Mouse (Mus musculus): Measurements from ENCODE around the gene Nudt3. TPM values are rescaled to one million over a fixed set of nuclear protein-coding genes. Genes with fewer than 3 reads are reported as not detected.

Gene Nudt3
- polyA plus RNA-seq, 1 experiment from 2014 or later: 34.4 TPM

DNA sequence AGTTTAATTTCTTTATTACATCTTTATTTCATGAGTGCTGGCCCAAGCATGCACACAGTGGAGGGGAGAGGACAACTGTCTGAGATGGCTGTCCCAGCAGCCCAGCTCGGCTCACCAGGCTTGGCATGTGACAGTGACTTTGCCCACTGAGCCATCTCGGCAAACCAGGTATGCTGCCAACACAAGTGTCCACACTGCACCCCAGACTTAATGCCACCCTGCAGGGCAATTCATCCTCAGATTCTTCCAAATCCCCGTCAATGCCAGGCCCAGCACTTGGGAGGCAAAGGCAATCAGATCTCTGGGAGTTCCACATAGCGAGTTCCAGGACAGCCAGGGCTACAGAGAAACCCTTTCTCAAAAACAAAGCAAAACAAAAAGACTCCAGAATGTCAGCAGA lies 10.3 kb downstream of the Nudt3 start:
- DNase-seq (no peak), ATAC-seq (ENCODE audit: insufficient read depth) (no peak)
- no peak overlapping the region for H3K4me3 ChIP-seq (ENCODE audit: low read depth, low read length)
- H3K9me3 ChIP-seq (ENCODE audit: low read depth, low read length): no peaks in the 10 kb centered on the region; the same call in 1 of the 2 replicates
- H3K27me3 ChIP-seq (ENCODE audit: insufficient read depth, low read length): no peaks in the 10 kb centered on the region
- TF ChIP-seq CTCF (IDR thresholded peaks at IDR 0.05; ENCODE audit: low read depth): no peak
- no peak overlapping the region for H3K9ac ChIP-seq
- H3K4me1 ChIP-seq (ENCODE audit: insufficient read depth): no peaks in the 10 kb centered on the region; the same call in 1 of the 2 replicates
- 0 out of 2 replicates have a peak, but pooled peaks cover 12% of the 10 kb centered on the region for H3K36me3 ChIP-seq (ENCODE audit: insufficient read depth)
- no peak overlapping the region for H3K4me2 ChIP-seq
- 75% methylated on average over 4 of the region's 4 CpGs for WGBS
- H3K27ac ChIP-seq (ENCODE audit: low read depth): no peak overlapping the region

DNA sequence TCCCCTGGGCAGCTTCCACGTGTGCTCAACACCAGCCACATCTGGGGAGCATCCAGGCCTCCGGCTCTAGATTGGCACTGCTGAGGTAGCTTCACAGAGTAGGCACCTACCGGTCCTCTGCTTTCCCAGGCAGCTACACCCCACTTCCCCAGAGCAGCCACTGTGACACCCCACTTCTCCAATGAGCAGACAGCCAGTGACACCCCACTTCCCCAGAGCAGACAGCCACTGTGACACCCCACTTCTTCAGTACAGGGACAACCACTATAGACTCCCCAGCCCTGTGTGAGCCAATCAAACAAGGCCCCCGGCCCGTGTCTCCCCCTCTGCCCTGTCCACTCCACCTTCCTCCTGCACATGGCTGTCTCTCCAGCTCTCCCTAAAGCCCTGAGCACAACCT lies 11.3 kb downstream of the Nudt3 start:
- no peak for ATAC-seq (ENCODE audit: insufficient read depth)
- 78% methylated on average over 5 of the region's 5 CpGs for WGBS
- no peak overlapping the region for H3K4me2 ChIP-seq

DNA sequence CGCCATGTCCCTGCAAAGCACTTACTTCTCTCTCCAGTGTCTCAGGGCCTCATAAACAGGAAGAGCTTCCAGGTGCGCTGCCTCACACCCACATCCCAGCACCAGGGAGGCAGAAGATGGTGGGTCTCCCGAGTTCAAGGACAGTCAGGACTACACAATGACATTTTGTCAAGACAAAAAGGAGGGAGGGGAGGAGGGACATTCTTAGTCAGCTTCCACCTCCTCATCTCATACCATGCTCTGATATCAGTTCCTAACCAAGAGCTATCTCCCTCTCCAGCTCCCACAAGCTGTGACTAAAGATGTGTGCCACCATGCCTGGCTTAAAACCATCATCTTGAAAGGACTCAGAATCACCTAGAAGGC lies 11.8 kb downstream of the Nudt3 start:
- ATAC-seq (ENCODE audit: insufficient read depth): no peak
- no peak overlapping the region for H3K27ac ChIP-seq (ENCODE audit: low read depth)

More for the DNA sequence above, 11.3 kb downstream of the Nudt3 start:
- no peak for TF ChIP-seq CTCF (IDR thresholded peaks at IDR 0.05; ENCODE audit: low read depth)
- Histone ChIP-seq H3K27ac (ENCODE audit: low read depth) (no peak overlapping the region), H3K36me3 (ENCODE audit: insufficient read depth) (0 out of 2 replicates have a peak, but pooled peaks cover 9% of the 10 kb centered on the region), H3K27me3 (ENCODE audit: insufficient read depth, low read length) (no peaks in the 10 kb centered on the region), H3K9me3 (ENCODE audit: low read depth, low read length) (no peaks in the 10 kb centered on the region), H3K4me3 (ENCODE audit: low read depth, low read length) (no peak overlapping the region), H3K9ac (no peak overlapping the region), H3K4me1 (ENCODE audit: insufficient read depth) (no peaks in the 10 kb centered on the region; the same call in 1 of the 2 replicates)
- no peak for DNase-seq

DNA sequence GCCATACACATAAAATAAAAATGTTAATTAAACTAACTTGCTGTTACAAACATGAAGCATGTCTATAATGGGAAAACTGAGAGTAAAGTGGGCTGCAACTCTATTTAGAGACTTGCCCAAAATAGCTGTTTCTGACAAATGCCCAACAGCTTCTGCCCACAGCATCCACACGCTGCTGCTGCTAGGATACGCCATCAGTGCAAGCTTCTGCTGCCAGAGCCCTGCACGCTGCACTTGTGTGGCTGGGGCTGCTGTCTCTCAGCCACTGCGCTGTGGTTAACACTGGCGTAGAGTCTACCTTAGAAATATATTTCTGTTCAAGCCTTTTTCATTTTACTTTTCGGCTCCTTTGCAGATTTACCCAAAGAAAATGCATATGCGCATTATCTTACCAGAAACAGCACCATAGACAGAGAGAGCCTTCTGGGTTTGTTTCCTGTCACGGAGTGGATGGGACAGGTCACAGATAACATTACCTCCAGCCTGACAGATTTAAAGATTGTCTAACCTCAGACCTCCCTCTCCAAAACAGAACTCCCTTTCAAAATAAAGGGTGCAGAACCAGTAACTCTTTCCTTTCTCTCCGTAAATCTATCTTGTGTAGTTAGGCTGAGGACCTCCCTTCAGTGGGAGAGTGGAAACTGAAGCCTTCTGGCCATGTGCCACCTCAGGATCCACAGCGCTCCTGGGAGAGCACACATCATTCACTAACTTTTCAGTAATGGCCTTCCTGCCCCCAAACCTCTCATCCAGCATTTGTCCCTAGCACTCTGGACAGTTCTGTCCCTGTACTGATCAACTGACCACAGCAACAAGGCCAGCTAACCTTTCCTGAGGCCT lies 12.4 kb downstream of the Nudt3 start:
- no peak for ATAC-seq (ENCODE audit: insufficient read depth)
- no peak overlapping the region for H3K9ac ChIP-seq

More for the DNA sequence above, 11.8 kb downstream of the Nudt3 start:
- no peak for TF ChIP-seq CTCF (IDR thresholded peaks at IDR 0.05; ENCODE audit: low read depth)
- Histone ChIP-seq H3K4me3 (ENCODE audit: low read depth, low read length) (no peak overlapping the region), H3K9ac (no peak overlapping the region), H3K4me2 (no peak overlapping the region), H3K9me3 (ENCODE audit: low read depth, low read length) (no peaks in the 10 kb centered on the region), H3K27me3 (ENCODE audit: insufficient read depth, low read length) (no peaks in the 10 kb centered on the region), H3K4me1 (ENCODE audit: insufficient read depth) (no peaks in the 10 kb centered on the region; the same call in 1 of the 2 replicates), H3K36me3 (ENCODE audit: insufficient read depth) (0 out of 2 replicates have a peak, but pooled peaks cover 4% of the 10 kb centered on the region)
- 50% methylated on average over 3 of the region's 3 CpGs for WGBS
- no peak for DNase-seq

DNA sequence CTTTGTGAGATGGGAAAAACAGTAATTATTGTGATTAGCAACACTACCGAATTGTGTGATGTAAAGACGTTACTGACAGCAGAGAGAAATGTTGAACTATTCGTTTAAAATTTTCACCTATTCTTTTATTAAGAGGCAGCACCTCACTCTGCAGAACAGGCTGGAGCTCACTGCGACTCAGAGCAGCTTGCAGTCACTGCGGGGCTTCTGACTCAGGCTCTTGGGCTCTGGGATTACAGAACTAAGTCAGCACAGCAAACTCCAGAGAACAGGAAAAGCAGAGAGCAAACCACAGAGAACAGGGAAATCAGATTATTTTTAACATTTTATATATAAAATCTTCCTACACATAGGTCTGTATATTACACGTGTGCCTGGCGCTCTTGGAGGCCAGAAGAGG lies 13.7 kb downstream of the Nudt3 start:
- H3K27me3 ChIP-seq (ENCODE audit: insufficient read depth, low read length): no peaks in the 10 kb centered on the region
- no peak overlapping the region for H3K4me3 ChIP-seq (ENCODE audit: low read depth, low read length)
- DNase-seq (no peak), ATAC-seq (ENCODE audit: insufficient read depth) (no peak)
- TF ChIP-seq CTCF (IDR thresholded peaks at IDR 0.05; ENCODE audit: low read depth): no peak
- H3K36me3 ChIP-seq (ENCODE audit: insufficient read depth): 0 out of 2 replicates have a peak, but pooled peaks cover 4% of the 10 kb centered on the region
- no peak overlapping the region for H3K27ac ChIP-seq (ENCODE audit: low read depth)
- H3K4me1 ChIP-seq (ENCODE audit: insufficient read depth): no peaks in the 10 kb centered on the region; the same call in 1 of the 2 replicates
- no peaks in the 10 kb centered on the region for H3K9me3 ChIP-seq (ENCODE audit: low read depth, low read length)
- no peak overlapping the region for H3K4me2 ChIP-seq
- WGBS: 83% methylated on average over 7 of the region's 7 CpGs
- no peak overlapping the region for H3K9ac ChIP-seq

More for the DNA sequence above, 12.4 kb downstream of the Nudt3 start:
- no peak for TF ChIP-seq CTCF (IDR thresholded peaks at IDR 0.05; ENCODE audit: low read depth)
- no peaks in the 10 kb centered on the region; the same call in 1 of the 2 replicates for H3K4me1 ChIP-seq (ENCODE audit: insufficient read depth)
- WGBS: 66% methylated on average over 10 of the region's 10 CpGs
- DNase-seq: no peak
- 0 out of 2 replicates have a peak, but pooled peaks cover 4% of the 10 kb centered on the region for H3K36me3 ChIP-seq (ENCODE audit: insufficient read depth)
- H3K4me2 ChIP-seq: no peak overlapping the region
- H3K4me3 ChIP-seq (ENCODE audit: low read depth, low read length): no peak overlapping the region
- H3K27me3 ChIP-seq (ENCODE audit: insufficient read depth, low read length): no peaks in the 10 kb centered on the region
- H3K9me3 ChIP-seq (ENCODE audit: low read depth, low read length): no peaks in the 10 kb centered on the region
- H3K27ac ChIP-seq (ENCODE audit: low read depth): no peak overlapping the region

DNA sequence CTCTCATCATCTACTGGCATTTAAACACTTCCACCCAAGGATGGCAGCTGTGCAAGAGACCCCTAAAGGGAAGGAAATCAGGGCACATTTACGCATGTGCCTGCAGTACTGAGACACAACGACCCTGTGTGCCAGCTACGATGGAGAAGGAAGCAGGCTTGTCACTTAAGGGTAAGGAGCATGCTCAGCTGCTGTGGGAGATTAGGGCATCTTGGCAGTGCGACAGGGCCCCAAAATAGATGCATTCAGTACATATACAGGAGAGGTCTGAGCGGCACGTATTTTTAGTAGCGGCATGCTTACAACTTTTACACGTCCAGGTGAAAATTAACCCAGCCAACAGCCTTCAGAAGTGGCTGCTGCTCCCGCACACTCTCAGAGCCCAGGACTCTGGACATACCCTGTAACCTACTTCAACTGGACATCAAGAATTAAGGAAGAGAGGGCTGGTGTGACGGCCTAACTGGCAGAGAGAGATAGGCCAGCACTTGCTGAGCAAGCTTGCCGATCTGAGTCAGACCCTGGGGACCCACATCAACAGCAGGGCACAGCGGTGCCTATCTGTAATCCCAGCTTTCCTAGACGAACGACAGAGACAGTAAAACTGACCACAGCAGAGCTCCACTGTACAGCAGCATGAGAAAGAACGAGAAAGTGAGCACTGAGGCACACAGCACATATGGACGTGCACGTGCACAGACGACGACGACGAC lies 19.6 kb downstream of the Nudt3 start:
- Histone ChIP-seq H3K36me3 (ENCODE audit: insufficient read depth) (no peaks in the 10 kb centered on the region), H3K9ac (no peak overlapping the region), H3K4me2 (no peak overlapping the region), H3K4me3 (ENCODE audit: low read depth, low read length) (no peak overlapping the region), H3K9me3 (ENCODE audit: low read depth, low read length) (no peaks in the 10 kb centered on the region), H3K4me1 (ENCODE audit: insufficient read depth) (no peaks in the 10 kb centered on the region), H3K27ac (ENCODE audit: low read depth) (peak overlapping the region; percentile 12; the same call in 1 of the 2 replicates), H3K27me3 (ENCODE audit: insufficient read depth, low read length) (no peaks in the 10 kb centered on the region)
- ATAC-seq (ENCODE audit: insufficient read depth) (no peak), DNase-seq (no peak)
- 76% methylated on average over 21 of the region's 21 CpGs for WGBS
- TF ChIP-seq CTCF (IDR thresholded peaks at IDR 0.05; ENCODE audit: low read depth): no peak

DNA sequence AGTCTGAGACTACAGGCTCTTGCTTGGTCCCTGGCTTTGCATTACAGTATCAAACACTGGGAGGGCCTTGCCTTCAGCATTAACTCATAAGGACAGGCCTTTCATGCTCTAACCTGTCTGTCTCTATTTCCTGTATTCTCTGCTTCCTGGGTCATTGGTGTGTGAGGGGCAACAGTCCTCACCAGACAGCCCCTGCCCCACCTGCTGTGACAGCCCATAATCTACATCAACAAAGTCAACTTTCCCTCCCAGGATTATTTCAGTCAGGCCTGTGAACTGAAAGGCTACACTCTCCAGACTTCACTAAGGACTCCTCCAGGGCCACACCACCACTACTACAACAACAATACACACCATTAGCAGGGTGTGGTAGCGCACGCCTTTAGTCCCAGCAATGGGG lies 20.3 kb downstream of the Nudt3 start:
- no peak overlapping the region for H3K4me3 ChIP-seq (ENCODE audit: low read depth, low read length)
- H3K4me2 ChIP-seq: no peak overlapping the region
- TF ChIP-seq CTCF (IDR thresholded peaks at IDR 0.05; ENCODE audit: low read depth): no peak
- ATAC-seq (ENCODE audit: insufficient read depth) (no peak), DNase-seq (no peak)
- 92% methylated on average over 2 of the region's 2 CpGs for WGBS
- no peaks in the 10 kb centered on the region for H3K9me3 ChIP-seq (ENCODE audit: low read depth, low read length)
- no peaks in the 10 kb centered on the region for H3K27me3 ChIP-seq (ENCODE audit: insufficient read depth, low read length)
- no peak overlapping the region for H3K9ac ChIP-seq
- no peaks in the 10 kb centered on the region for H3K36me3 ChIP-seq (ENCODE audit: insufficient read depth)
- H3K4me1 ChIP-seq (ENCODE audit: insufficient read depth): no peaks in the 10 kb centered on the region
- no peak overlapping the region for H3K27ac ChIP-seq (ENCODE audit: low read depth)
